Mouse (Mus musculus): ENCODE data around the gene Cd86.

- TF ChIP-seq CTCF (IDR thresholded peaks at IDR 0.05; ENCODE audit: extremely low read depth, insufficient read length, insufficient replicate concordance, low read depth, low read length) (no peak), POLR2A (IDR thresholded peaks at IDR 0.05; ENCODE audit: low read depth, low read length) (no peak)
These were observed 20.8 kb downstream of the Cd86 start for GRCm38 (mm10) chr16:36645124-36645523.

All from small intestine, adult 2 months (tissue).